In genomic region chr12:116515824-116516223, GRCm38 (mm10) we compare ENCODE assay signal across 16 mouse cellular contexts. TPM values are rescaled to one million over a fixed set of nuclear protein-coding genes. Genes with fewer than 3 reads are reported as not detected.
DNase-seq lines count a peak whose midpoint lies in the region; ATAC-seq and TF ChIP-seq lines count a peak whose summit lies in the region.
"Had no signal": no experiment of that assay in that cellular context is flagged by ENCODE, and none has a peak within 500 bp of the region (broad histone marks: within the 10 kb centered on the region; RNA-seq: fewer than 3 reads in every experiment).

No protein-coding gene starts in this region.

- ATAC-seq in intestine, embryonic 15.5 days: no peak
- ATAC-seq: CD4-positive, CD25-positive, alpha-beta regulatory T cell, adult 4 months; Patski had no signal

- H3K27me3 ChIP-seq in myocyte (ENCODE audit: control insufficient read depth, insufficient read depth, insufficient read length): no peaks in the 10 kb centered on the region
- no peaks in the 10 kb centered on the region for H3K27me3 ChIP-seq in intestine, embryonic 15.5 days (replicated peaks)
- H3K27me3 ChIP-seq: limb, embryonic 15.5 days; Patski had no signal

- H3K9ac ChIP-seq in intestine, embryonic 15.5 days: no peak overlapping the region
- H3K9ac ChIP-seq: limb, embryonic 15.5 days had no signal

- no peak for TF ChIP-seq POLR2A in myocyte (IDR thresholded peaks at IDR 0.05; ENCODE audit: insufficient read length, low read depth)

- no peaks in the 10 kb centered on the region for H3K4me1 ChIP-seq in intestine, embryonic 15.5 days (replicated peaks)
- H3K4me1 ChIP-seq: embryonic facial prominence, embryonic 10.5 days; limb, embryonic 15.5 days had no signal

- no peak for TF ChIP-seq CTCF in left cerebral cortex, adult 2 months (IDR thresholded peaks at IDR 0.05)

- no peaks in the 10 kb centered on the region for H3K36me3 ChIP-seq in myocyte (ENCODE audit: control insufficient read depth, insufficient read depth)
- H3K36me3 ChIP-seq in intestine, embryonic 15.5 days: no peaks in the 10 kb centered on the region
- H3K36me3 ChIP-seq: embryonic facial prominence, embryonic 10.5 days; limb, embryonic 15.5 days had no signal

- intact Hi-C loops in left cerebral cortex, adult 2 months (cut with DNase I): no loop called here
- intact Hi-C loops in left cerebral cortex, postnatal 4 days (cut with DNase I): no loop called here

- no peaks in the 10 kb centered on the region for H3K79me2 ChIP-seq in myocyte (ENCODE audit: control insufficient read depth, insufficient read depth)

- no peaks in the 10 kb centered on the region for H3K9me3 ChIP-seq in intestine, embryonic 15.5 days
- H3K9me3 ChIP-seq: embryonic facial prominence, embryonic 10.5 days; limb, embryonic 15.5 days had no signal

- H3K4me3 ChIP-seq in left cerebral cortex, adult 2 months: no peak overlapping the region
- H3K4me3 ChIP-seq in myocyte: no peak overlapping the region
- H3K4me3 ChIP-seq in intestine, embryonic 15.5 days (replicated peaks): no peak overlapping the region
- H3K4me3 ChIP-seq: embryonic facial prominence, embryonic 10.5 days; limb, embryonic 15.5 days had no signal

- H3ac ChIP-seq in myocyte (ENCODE audit: control insufficient read depth, insufficient read length): no peak overlapping the region

- peak overlapping the region; percentile 48; the same call in 1 of the 2 replicates for H3K27ac ChIP-seq in left cerebral cortex, adult 2 months
- no peak overlapping the region for H3K27ac ChIP-seq in intestine, embryonic 15.5 days
- H3K27ac ChIP-seq: embryonic facial prominence, embryonic 10.5 days; limb, embryonic 15.5 days had no signal

- peak; percentile 7 for DNase-seq in heart, adult 8-10 months (ENCODE audit: low spot score)
- DNase-seq in heart, postnatal 4 days: no peak
- no peak for DNase-seq in left cerebral cortex, adult 2 months (ENCODE audit: extremely low spot score in 1 of 2, low spot score in 2 of 2)
- no peak for DNase-seq in left cerebral cortex, postnatal 4 days
- DNase-seq in cerebellum, adult 11 months: peak; percentile 39
- no peak for DNase-seq in frontal cortex, postnatal 14 days (ENCODE audit: low spot score in 2 of 2)
- DNase-seq: adrenal gland, adult 2 months; lung, adult 2 months had no signal

- H3K4me2 ChIP-seq in myocyte (ENCODE audit: low read depth): no peak overlapping the region
- no peak overlapping the region for H3K4me2 ChIP-seq in intestine, embryonic 15.5 days (replicated peaks)
- H3K4me2 ChIP-seq: limb, embryonic 15.5 days had no signal

TF ChIP-seq in myocyte, 11 proteins besides CTCF, POLR2A, EP300 and RAD21:
- TF ChIP-seq MYOG (IDR thresholded peaks at IDR 0.05; ENCODE audit: control insufficient read depth in 1 of 3, insufficient read depth in 1 of 3, insufficient read length in 2 of 3, low read depth in 2 of 3) (peak in 2 of 3 experiments; percentile 15 to 47), MYOD1 (IDR thresholded peaks at IDR 0.05; ENCODE audit: control insufficient read depth in 1 of 3, insufficient read length in 2 of 3, low read depth in 2 of 3) (peak in 1 of 3 experiments; percentile 57), TCF12 (IDR thresholded peaks at IDR 0.05; ENCODE audit: insufficient read depth, poor library complexity, severe bottlenecking) (no peak), USF1 (IDR thresholded peaks at IDR 0.05; ENCODE audit: low read depth) (no peak)
TF ChIP-seq in myocyte: peak in this region for 2.

RNA-seq across cellular contexts. Expression of gene Ptprn2, which starts 30.3 kb away (rescaled TPM):
- under 1 TPM in 3 of 4 experiments, not detected in 1; 0.06 to 0.17 (median 0.14) TPM for total RNA-seq in heart, adult 8-10 months (2022)
- total RNA-seq in heart, postnatal 4 days (2021): under 1 TPM; 0.29 to 0.34 TPM
- total RNA-seq in left cerebral cortex, adult 2 months (2021): 100 to 1,000 TPM; 339 to 346 TPM
- 100 to 1,000 TPM; 172 to 180 TPM for total RNA-seq in left cerebral cortex, postnatal 4 days (2021)
- 0.22 TPM for polyA plus RNA-seq in myocyte (2012; fragmentation: generic; extraction: Trizol)
- 1.9 and 3.6 TPM in 2 replicates for polyA plus RNA-seq in intestine, embryonic 15.5 days (2015; fragmentation: Nextera tagmentation; extraction: Ambion mirVana)
- total RNA-seq: megakaryocyte progenitor cell, adult 5-6 weeks had no signal
- polyA plus RNA-seq: CD4-positive, CD25-positive, alpha-beta regulatory T cell, adult 4 months; kidney, embryonic 16.5 days; Patski had no signal

Comparison
In these comparisons a context has a peak if more than half of its experiments do, and no peak if none do; other contexts are left out.
1. DNase-seq: peak in heart, adult 8-10 months (single experiment) and cerebellum, adult 11 months (single experiment); none in heart, postnatal 4 days (single experiment), left cerebral cortex, adult 2 months (0 of 2), left cerebral cortex, postnatal 4 days (single experiment) and frontal cortex, postnatal 14 days (0 of 2).
2. RNA of gene Ptprn2, which starts 30.3 kb away (total RNA-seq): 339 to 346 TPM in left cerebral cortex, adult 2 months and 172 to 180 TPM in left cerebral cortex, postnatal 4 days; 0.29 to 0.34 TPM in heart, postnatal 4 days and 0.06 to 0.17 TPM in heart, adult 8-10 months; every median in the first group is over 100 times any median in the second.